Mouse (Mus musculus) thymus, adult 2 months (tissue): ENCODE measurements around the gene Igf1r.

Source experiments
- CTCF ChIP-seq: fragments of 200-500 bp; IDR thresholded peaks from 2 replicates; pipeline ENCODE4 v1.5.1; 2012; ENCODE audit warnings: mild to moderate bottlenecking, control low read depth, low read length, moderate library complexity, borderline replicate concordance; ENCODE audit not compliant: control insufficient read depth, poor library complexity, insufficient read depth; ENCODE audit errors: extremely low read depth
- POLR2A ChIP-seq: fragments of 200-500 bp; IDR thresholded peaks from 2 replicates; pipeline ENCODE4 v1.6.1; 2012; ENCODE audit warnings: mild to moderate bottlenecking, low read length, control low read depth, moderate library complexity; ENCODE audit not compliant: control insufficient read depth, poor library complexity, insufficient read depth; ENCODE audit errors: extremely low read depth

DNA sequence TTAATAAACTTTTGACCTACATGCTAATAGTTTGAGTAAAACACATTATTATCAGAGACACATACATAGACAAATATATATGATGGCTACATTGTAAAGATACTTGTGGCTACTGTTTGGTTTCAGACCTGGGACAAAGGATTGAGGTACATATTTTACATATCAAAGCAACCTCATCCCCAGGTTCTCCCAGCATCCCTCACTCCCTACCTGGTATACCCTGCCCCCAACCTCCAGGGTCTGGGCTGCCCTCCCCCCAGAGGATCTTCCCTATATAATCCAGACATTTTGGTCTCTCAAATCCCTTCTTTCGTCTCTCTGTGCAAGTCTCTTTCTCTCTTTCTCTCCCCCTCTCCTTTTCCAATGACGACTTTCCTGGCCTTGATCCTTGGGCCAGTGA is 321.6 kb downstream of the Igf1r start:
- no peak for TF ChIP-seq POLR2A
- TF ChIP-seq CTCF = no peak
